Mouse (Mus musculus) c-Kit-positive CD71-positive TER-119-negative erythroid progenitor cells, embryonic 14.5 days (primary cell): ENCODE measurements around the gene Psma6.

Source experiments
- DNase-seq: peaks from one replicate; pipeline ENCODE4 v3.0.0-alpha.2; 2013; ENCODE audit warnings: low read depth

Gene Psma6

DNA sequence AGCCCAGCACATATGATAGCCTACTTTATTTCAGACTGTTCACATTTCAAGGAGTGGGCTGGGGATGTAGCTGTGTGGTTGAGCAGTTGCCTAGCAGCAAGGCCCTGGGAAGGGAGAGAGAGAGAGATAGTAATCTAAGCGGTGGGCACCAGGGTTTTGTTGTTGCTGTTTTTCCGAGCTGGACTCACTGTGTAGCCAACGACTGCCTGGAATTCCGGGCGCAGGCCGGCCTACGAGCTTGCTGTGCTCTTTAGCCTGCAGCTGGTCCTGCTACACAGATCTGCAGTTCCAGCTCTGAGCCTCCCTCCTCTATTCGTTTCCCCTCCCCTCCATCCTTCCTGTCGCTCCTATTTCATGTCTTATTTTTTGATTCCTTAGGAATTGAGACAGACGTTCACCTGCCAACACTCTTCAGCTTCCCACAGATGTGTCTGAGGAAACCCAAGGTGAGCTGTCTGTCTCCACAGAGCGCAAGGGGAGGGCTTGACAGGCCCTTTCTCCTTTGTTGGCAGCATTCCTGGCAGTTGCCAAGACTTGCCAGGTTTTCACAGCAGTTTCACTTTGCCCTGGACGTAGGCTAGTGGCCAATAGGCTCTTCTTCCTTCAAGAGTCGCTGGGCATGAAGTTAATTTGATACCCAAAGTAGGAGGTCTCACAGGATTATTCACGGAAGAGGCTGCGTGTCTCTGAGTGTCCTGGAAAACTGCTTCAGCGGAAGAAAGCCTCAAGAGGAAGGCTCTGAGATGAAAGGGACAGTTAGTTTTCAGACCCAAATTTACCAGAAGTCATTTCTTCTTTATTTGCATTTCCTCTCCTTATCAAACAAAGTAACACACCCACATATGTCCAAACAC, 80.2 kb downstream of the Psma6 start:
- no peak for DNase-seq

DNA sequence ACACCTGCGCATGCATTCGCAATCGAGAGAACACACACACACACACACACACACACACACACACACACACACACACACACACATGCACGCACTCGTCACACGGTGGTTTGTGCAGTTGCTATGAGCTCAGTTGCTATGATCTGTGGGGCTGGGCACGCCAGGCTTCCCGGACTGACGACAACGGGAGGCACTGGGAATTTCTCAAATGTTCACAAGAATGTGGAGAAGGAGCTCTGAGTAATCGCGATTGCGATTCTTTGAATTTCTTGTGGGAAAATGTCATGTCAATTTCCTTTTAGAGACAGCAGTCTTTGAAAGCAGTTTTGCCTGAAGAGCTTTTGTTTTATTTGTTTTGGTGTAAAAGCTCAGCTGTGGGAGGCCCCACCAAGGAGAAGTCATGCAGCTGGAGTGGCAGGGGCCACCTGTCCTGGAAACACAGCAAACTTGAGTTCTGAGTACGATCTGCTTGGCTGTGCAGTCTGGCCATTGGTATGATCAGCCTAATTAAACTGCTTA, 80.9 kb downstream of the Psma6 start:
- no peak for DNase-seq

DNA sequence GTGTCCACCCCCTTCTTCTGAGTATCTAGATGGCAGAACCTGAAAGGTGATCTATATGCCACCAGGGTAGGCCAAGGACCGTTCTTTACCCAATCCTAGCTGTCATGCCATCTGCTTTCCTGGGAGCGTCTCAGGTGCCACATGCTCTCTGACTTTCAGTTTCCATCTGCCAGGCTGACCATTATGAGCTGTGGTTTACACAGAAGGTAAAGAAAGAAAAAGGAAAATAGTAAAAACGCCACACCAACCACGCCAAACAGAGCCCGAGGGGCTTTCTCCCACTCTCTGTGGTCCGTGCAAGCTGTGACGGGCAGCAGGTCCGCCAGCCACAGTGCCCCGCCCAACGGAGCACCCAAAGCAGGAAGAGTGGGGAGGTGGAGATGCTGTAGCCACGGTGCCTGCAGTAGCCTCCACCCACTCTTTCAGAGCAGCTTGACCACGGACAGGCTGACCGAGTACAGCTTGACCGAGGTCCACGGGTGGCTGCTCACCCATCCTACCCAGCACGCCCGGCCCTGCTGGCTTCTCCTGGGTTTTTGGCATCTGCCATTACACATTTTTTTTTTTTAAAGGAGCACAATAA, 81.5 kb downstream of the Psma6 start:
- no peak for DNase-seq

DNA sequence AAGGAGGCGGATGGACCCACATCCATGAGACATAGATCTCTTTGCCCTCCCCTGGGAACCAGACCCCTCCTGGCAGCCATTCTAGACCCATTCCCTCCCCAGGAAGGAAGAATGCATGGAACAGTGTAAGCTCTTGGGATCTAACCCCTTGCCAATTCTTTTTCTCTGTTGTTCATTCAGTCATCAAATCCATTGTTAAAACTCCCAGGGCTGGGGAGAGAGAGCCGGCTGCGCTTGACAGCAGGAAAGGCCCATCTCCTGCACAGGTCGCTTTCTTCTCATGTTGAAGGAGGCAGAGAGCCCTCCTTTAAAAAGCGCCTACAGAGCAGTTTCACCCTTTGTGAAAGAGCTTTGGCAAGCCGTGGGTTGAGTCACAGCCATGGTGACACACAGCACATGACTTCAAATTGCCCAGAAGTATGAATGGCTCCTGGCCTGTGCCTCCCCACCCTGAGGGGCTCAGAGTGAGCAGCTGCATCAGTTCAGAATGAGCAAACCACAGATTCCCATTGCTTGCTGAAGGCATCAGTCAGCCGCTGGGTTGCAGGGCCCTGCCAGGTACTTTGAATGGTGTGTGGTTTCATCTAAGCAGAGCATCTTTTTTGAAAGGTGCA, 82.2 kb downstream of the Psma6 start:
- no peak for DNase-seq

DNA sequence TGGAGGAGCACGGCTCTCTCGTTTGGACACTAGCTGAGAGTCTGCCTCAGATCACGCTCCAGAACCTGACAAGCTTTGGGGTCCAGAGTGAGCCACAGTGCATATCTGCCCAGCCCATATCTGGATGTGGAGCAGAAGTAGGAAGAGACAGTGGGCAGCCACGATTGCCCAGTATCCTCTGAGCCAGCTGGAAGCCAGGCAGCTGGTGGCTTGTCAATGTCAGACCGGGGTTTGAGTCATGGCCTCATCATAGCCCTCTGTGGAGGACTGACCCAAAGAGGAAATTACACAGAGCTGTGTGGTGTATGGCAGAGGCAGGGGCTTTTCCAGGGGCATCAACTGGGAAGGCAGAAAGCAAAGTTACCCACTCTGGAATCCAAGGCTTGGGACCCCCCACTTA, 82.8 kb downstream of the Psma6 start:
- DNase-seq: no peak

DNA sequence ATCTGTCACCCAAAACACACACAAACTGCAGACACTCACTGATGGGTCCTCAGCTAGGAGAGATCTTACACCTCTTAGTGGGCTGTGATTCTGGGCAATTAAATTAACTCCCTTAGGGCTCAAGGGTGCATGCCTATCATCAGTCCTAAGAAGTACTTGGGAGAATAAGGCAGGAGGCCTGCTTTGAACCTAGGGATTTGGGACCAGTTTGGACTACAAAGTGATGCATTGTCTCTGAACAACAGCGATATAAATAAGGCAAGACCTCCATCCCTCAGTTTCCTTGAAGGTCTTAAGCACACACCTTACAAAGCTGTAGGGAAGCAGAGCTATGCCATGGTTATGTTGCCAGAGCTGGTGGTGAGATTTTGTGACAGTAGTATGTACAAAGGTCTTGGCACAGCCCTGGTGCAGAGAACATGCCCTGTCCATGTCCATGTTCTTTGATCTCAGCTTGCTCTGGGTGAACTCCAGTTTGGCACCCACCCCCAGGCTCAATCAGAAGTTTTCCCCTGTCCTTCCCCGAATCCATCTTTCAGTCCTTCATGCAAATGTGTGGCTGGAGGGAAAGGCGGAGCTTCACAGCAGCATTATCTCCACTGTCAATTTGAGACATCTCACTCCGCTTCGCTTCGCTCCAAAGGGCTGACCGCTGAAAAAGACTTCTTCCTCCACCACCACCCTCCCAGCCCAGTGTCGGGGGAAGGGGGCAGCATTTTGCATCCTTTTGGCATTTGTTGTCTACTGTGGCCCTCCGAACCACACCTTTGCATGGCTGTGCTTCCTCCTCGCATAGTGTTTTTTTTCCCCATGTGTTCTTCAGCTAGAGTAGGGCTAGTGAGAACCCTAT, 83.5 kb downstream of the Psma6 start:
- no peak for DNase-seq
